Mouse (Mus musculus): ENCODE measurements around the gene Hacd2. TPM values are rescaled to one million over a fixed set of nuclear protein-coding genes. Genes with fewer than 3 reads are reported as not detected.

The Hacd2 gene
- polyA plus RNA-seq, 1 experiment from 2014 or later = 106 TPM

- H3K4me1 ChIP-seq (ENCODE audit: control insufficient read depth, insufficient read depth, low read length) = peaks cover 12% of the 10 kb centered on the region
- no peak for ATAC-seq (ENCODE audit: insufficient read depth, low FRiP score)
- H3K27ac ChIP-seq (ENCODE audit: low read length) = no peak overlapping the region
- H3K27me3 ChIP-seq (ENCODE audit: control insufficient read depth, insufficient read depth, low read length) = no peaks in the 10 kb centered on the region
- H3K4me3 ChIP-seq (replicated peaks; ENCODE audit: low read length) = no peak overlapping the region
- H3K9ac ChIP-seq (ENCODE audit: low read length) = no peak overlapping the region
- 0 out of 2 replicates have a peak, but pooled peaks cover 5% of the 10 kb centered on the region for H3K36me3 ChIP-seq (ENCODE audit: control insufficient read depth, insufficient read depth, low read length)
- H3K4me2 ChIP-seq (ENCODE audit: low read depth, low read length) = no peak overlapping the region
- H3K9me3 ChIP-seq (replicated peaks; ENCODE audit: control insufficient read depth, low read length) = no peaks in the 10 kb centered on the region
- WGBS = 84% methylated on average over 13 of the region's 13 CpGs
These were observed 35.9 kb upstream of the Hacd2 start for GRCm38 (mm10) chr16:34986211-34986825.

GRCm38 (mm10) chr16:34991365-34991764, 30.9 kb upstream of the Hacd2 start:
- Histone ChIP-seq H3K27ac (ENCODE audit: low read length) (no peak overlapping the region), H3K4me3 (replicated peaks; ENCODE audit: low read length) (no peak overlapping the region), H3K36me3 (ENCODE audit: control insufficient read depth, insufficient read depth, low read length) (0 out of 2 replicates have a peak, but pooled peaks cover 5% of the 10 kb centered on the region), H3K9ac (ENCODE audit: low read length) (no peak overlapping the region), H3K4me2 (ENCODE audit: low read depth, low read length) (no peak overlapping the region), H3K27me3 (ENCODE audit: control insufficient read depth, insufficient read depth, low read length) (no peaks in the 10 kb centered on the region), H3K4me1 (ENCODE audit: control insufficient read depth, insufficient read depth, low read length) (peaks cover 7% of the 10 kb centered on the region), H3K9me3 (replicated peaks; ENCODE audit: control insufficient read depth, low read length) (no peaks in the 10 kb centered on the region)
- 82% methylated on average over 3 of the region's 3 CpGs for WGBS
- no peak for ATAC-seq (ENCODE audit: insufficient read depth, low FRiP score)

DNA sequence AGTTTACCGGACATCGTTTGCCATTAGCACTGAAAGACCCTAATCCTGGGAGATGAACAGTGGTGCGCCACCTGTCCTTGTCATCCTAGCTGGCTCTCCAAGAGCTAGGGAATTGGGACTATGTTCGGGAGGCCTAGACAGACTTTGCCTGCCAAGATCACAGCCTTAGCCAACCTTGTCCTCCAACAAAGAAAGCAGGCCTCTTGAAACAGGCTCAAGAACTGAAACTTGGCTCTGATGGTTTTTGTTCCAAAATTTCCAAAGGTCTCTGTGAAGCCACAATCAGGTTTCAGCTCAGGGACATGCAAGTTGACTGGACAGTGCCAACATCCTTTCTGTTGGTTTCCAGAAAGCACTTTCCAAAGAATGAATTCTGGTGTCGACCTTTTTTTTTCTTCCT, 29.4 kb upstream of the Hacd2 start:
- H3K36me3 ChIP-seq (ENCODE audit: control insufficient read depth, insufficient read depth, low read length) = no peaks in the 10 kb centered on the region
- no peak overlapping the region for H3K27ac ChIP-seq (ENCODE audit: low read length)
- H3K4me3 ChIP-seq (replicated peaks; ENCODE audit: low read length) = no peak overlapping the region
- H3K4me2 ChIP-seq (ENCODE audit: low read depth, low read length) = no peak overlapping the region
- H3K4me1 ChIP-seq (ENCODE audit: control insufficient read depth, insufficient read depth, low read length) = peaks cover 17% of the 10 kb centered on the region
- ATAC-seq (ENCODE audit: insufficient read depth, low FRiP score) = no peak
- H3K9me3 ChIP-seq (replicated peaks; ENCODE audit: control insufficient read depth, low read length) = no peaks in the 10 kb centered on the region
- H3K9ac ChIP-seq (ENCODE audit: low read length) = no peak overlapping the region
- no peaks in the 10 kb centered on the region for H3K27me3 ChIP-seq (ENCODE audit: control insufficient read depth, insufficient read depth, low read length)
- 82% methylated on average over 5 of the region's 5 CpGs for WGBS

DNA sequence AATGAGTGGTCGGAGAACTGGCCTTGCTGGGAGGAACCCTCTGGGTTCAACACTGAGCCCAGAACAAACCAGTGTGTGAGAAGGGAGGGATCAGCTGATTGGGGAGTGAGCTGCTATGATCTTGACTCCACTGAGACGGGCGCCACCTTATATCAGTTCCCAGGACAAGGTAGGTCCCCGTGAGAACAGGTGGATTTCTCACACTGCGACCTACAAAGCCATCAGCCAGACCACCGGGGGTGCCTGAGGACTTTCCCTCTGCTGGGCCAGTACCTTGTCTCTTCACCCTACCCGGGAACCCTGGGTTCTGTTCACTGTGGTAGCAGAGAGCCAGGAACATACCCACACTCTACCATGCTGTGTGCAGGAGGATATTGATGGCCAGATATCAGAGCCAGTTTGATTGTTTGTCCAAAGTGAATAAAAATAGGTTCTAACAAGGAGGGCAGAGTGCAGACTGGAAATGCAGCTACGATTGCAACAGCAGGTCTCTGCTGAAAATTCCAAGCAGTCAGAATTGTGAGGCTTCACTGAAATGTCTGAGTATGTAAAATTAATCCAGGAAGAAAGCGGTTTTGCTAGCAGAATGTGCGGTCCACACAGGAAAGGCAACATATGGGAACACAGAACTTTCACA, 28.4 kb upstream of the Hacd2 start:
- no peaks in the 10 kb centered on the region for H3K36me3 ChIP-seq (ENCODE audit: control insufficient read depth, insufficient read depth, low read length)
- 66% methylated on average over 10 of the region's 10 CpGs for WGBS
- peak overlapping the region; percentile 92 for H3K27ac ChIP-seq (ENCODE audit: low read length)
- H3K9ac ChIP-seq (ENCODE audit: low read length) = no peak overlapping the region
- H3K4me1 ChIP-seq (ENCODE audit: control insufficient read depth, insufficient read depth, low read length) = peaks cover 17% of the 10 kb centered on the region
- H3K4me2 ChIP-seq (ENCODE audit: low read depth, low read length) = no peak overlapping the region
- ATAC-seq (ENCODE audit: insufficient read depth, low FRiP score) = no peak
- no peak overlapping the region for H3K4me3 ChIP-seq (replicated peaks; ENCODE audit: low read length)
- H3K9me3 ChIP-seq (replicated peaks; ENCODE audit: control insufficient read depth, low read length) = no peaks in the 10 kb centered on the region
- no peaks in the 10 kb centered on the region for H3K27me3 ChIP-seq (ENCODE audit: control insufficient read depth, insufficient read depth, low read length)

DNA sequence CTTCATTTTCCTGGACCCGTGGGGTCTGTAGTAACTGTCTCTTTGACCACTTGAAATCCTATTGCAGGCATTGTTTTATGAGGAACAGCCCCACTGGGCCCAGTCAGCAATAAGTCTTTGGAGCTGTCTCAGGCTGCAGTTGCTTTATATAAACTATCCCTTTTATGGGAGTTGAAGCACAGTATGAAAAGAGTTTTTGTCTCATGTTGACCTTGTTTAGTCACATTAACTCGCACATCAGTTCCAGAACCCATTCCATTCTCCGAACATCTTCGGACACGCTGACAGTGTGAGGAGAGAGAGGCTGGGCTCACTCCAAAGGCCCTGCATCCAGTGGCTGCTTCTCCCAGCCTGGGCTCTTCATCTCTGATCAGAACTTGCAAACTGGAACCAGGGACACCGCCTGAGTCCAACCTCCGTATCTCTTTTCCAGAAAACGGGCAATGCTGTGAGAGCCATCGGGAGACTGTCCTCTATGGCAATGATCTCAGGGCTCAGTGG, 27.5 kb upstream of the Hacd2 start:
- Histone ChIP-seq H3K4me2 (ENCODE audit: low read depth, low read length) (peak overlapping the region; percentile 20; the same call in 1 of the 2 replicates), H3K4me3 (replicated peaks; ENCODE audit: low read length) (peak overlapping the region; percentile 31), H3K4me1 (ENCODE audit: control insufficient read depth, insufficient read depth, low read length) (peaks cover 17% of the 10 kb centered on the region), H3K9ac (ENCODE audit: low read length) (peak overlapping the region; percentile 64), H3K9me3 (replicated peaks; ENCODE audit: control insufficient read depth, low read length) (no peaks in the 10 kb centered on the region), H3K36me3 (ENCODE audit: control insufficient read depth, insufficient read depth, low read length) (no peaks in the 10 kb centered on the region), H3K27ac (ENCODE audit: low read length) (peak overlapping the region; percentile 92), H3K27me3 (ENCODE audit: control insufficient read depth, insufficient read depth, low read length) (no peaks in the 10 kb centered on the region)
- WGBS = 43% methylated on average over 9 of the region's 9 CpGs
- peak; percentile 83 for ATAC-seq (ENCODE audit: insufficient read depth, low FRiP score)

- WGBS = 35% methylated on average over 5 of the region's 5 CpGs
- H3K4me3 ChIP-seq (replicated peaks; ENCODE audit: low read length) = peak overlapping the region; percentile 44
- no peaks in the 10 kb centered on the region for H3K36me3 ChIP-seq (ENCODE audit: control insufficient read depth, insufficient read depth, low read length)
- H3K9me3 ChIP-seq (replicated peaks; ENCODE audit: control insufficient read depth, low read length) = no peaks in the 10 kb centered on the region
- H3K4me1 ChIP-seq (ENCODE audit: control insufficient read depth, insufficient read depth, low read length) = peaks cover 17% of the 10 kb centered on the region
- peak overlapping the region; percentile 73 for H3K9ac ChIP-seq (ENCODE audit: low read length)
- H3K4me2 ChIP-seq (ENCODE audit: low read depth, low read length) = peak overlapping the region; percentile 50
- H3K27me3 ChIP-seq (ENCODE audit: control insufficient read depth, insufficient read depth, low read length) = peaks cover 4% of the 10 kb centered on the region; the same call in 1 of the 2 replicates
- H3K27ac ChIP-seq (ENCODE audit: low read length) = peak overlapping the region; percentile 94
- 0 out of 2 replicates have a peak, but pooled peaks have one; percentile 41 for ATAC-seq (ENCODE audit: insufficient read depth, low FRiP score)
These were observed 26.1 kb upstream of the Hacd2 start for GRCm38 (mm10) chr16:34996133-34996532.

GRCm38 (mm10) chr16:34997052-34997451, 25.2 kb upstream of the Hacd2 start:
- Histone ChIP-seq H3K27ac (ENCODE audit: low read length) (peak overlapping the region; percentile 79), H3K4me2 (ENCODE audit: low read depth, low read length) (peak overlapping the region; percentile 50), H3K4me3 (replicated peaks; ENCODE audit: low read length) (peak overlapping the region; percentile 44), H3K27me3 (ENCODE audit: control insufficient read depth, insufficient read depth, low read length) (peaks cover 4% of the 10 kb centered on the region; the same call in 1 of the 2 replicates), H3K9me3 (replicated peaks; ENCODE audit: control insufficient read depth, low read length) (no peaks in the 10 kb centered on the region), H3K4me1 (ENCODE audit: control insufficient read depth, insufficient read depth, low read length) (peaks cover 21% of the 10 kb centered on the region), H3K36me3 (ENCODE audit: control insufficient read depth, insufficient read depth, low read length) (no peaks in the 10 kb centered on the region), H3K9ac (ENCODE audit: low read length) (peak overlapping the region; percentile 64)
- ATAC-seq (ENCODE audit: insufficient read depth, low FRiP score) = no peak
- WGBS = 65% methylated on average over 4 of the region's 4 CpGs

DNA sequence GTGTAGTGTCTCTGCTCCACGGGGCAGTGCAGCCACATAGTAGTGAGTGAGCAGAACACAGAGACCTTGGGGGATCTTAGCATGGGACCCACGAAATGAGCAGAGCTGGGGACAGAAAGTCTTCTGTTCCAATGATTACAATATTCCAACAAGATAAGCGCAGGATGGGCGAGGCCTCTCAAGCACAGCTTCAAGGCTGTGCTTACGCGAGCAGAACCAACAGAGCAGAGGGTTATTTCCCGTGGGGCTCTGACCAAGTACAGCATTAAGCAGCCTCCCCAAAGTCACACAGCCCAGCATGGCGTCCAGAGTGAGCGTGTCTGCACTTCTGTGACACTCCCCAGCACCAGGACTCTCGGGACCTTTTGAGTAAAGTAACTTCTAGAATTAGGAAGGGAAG, 24.7 kb upstream of the Hacd2 start:
- 59% methylated on average over 10 of the region's 10 CpGs for WGBS
- Histone ChIP-seq H3K9me3 (replicated peaks; ENCODE audit: control insufficient read depth, low read length) (no peaks in the 10 kb centered on the region), H3K4me3 (replicated peaks; ENCODE audit: low read length) (peak overlapping the region; percentile 44), H3K27me3 (ENCODE audit: control insufficient read depth, insufficient read depth, low read length) (peaks cover 4% of the 10 kb centered on the region; the same call in 1 of the 2 replicates), H3K9ac (ENCODE audit: low read length) (peak overlapping the region; percentile 64), H3K4me1 (ENCODE audit: control insufficient read depth, insufficient read depth, low read length) (peaks cover 21% of the 10 kb centered on the region), H3K27ac (ENCODE audit: low read length) (peak overlapping the region; percentile 79), H3K36me3 (ENCODE audit: control insufficient read depth, insufficient read depth, low read length) (no peaks in the 10 kb centered on the region), H3K4me2 (ENCODE audit: low read depth, low read length) (peak overlapping the region; percentile 50)
- no peak for ATAC-seq (ENCODE audit: insufficient read depth, low FRiP score)

DNA sequence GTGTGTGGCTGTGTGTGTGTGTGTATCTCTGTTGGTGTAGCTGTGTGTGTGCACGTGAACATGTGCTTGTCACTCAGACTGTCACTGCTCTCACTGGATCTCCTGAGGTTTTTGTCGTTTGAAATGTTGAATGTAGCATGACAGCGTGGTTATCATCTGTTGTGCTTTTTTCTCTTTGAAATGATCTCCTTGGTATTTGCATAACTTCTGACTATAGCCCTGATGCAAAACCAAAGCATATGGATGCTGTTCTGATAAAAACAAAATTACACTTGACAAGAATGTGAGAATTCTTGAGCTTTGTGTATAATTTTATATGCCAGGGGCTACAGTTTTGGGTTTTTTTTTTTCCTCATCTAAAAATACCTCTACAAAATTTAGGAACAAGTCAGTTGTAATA, 23.2 kb upstream of the Hacd2 start:
- Histone ChIP-seq H3K27ac (ENCODE audit: low read length) (0 out of 2 replicates have a peak overlapping the region, but pooled peaks have one; percentile 39), H3K27me3 (ENCODE audit: control insufficient read depth, insufficient read depth, low read length) (peaks cover 4% of the 10 kb centered on the region; the same call in 1 of the 2 replicates), H3K4me2 (ENCODE audit: low read depth, low read length) (peak overlapping the region; percentile 50; the same call in 1 of the 2 replicates), H3K36me3 (ENCODE audit: control insufficient read depth, insufficient read depth, low read length) (no peaks in the 10 kb centered on the region), H3K9me3 (replicated peaks; ENCODE audit: control insufficient read depth, low read length) (no peaks in the 10 kb centered on the region), H3K4me1 (ENCODE audit: control insufficient read depth, insufficient read depth, low read length) (peaks cover 21% of the 10 kb centered on the region), H3K9ac (ENCODE audit: low read length) (0 out of 2 replicates have a peak overlapping the region, but pooled peaks have one; percentile 64), H3K4me3 (replicated peaks; ENCODE audit: low read length) (peak overlapping the region; percentile 44)
- WGBS = 70% methylated on average over 3 of the region's 3 CpGs
- ATAC-seq (ENCODE audit: insufficient read depth, low FRiP score) = no peak
